Mouse (Mus musculus) kidney, adult 11 months (tissue): Measurements from ENCODE around the gene Pip4k2b.
A peak's percentile ranks its signal among the peaks of the same experiment; 100 is the strongest.
"Not testable (repeated sequence)": the region's sequence is repeated elsewhere in the genome, so short reads cannot be mapped to it uniquely, and the experiment has no call there.

Experiments used
- DNase-seq: peaks from one replicate; pipeline ENCODE4 v3.0.0; 2022

Pip4k2b gene

GRCm38 (mm10) chr11:97748496-97748895, 4.0 kb upstream of the Pip4k2b start:
- no peak for DNase-seq

- DNase-seq = no peak
Observed at GRCm38 (mm10) chr11:97747773-97748172, 3.3 kb upstream of the Pip4k2b start.

GRCm38 (mm10) chr11:97745331-97745721, 822 bp upstream of the Pip4k2b start:
- DNase-seq = no peak

- peak; percentile 99 for DNase-seq
Observed at GRCm38 (mm10) chr11:97744718-97745330, 320 bp upstream of the Pip4k2b start.

GRCm38 (mm10) chr11:97743423-97743822, 1.1 kb downstream of the Pip4k2b start:
- no peak for DNase-seq

- no peak for DNase-seq
Observed at GRCm38 (mm10) chr11:97742591-97742990, 1.9 kb downstream of the Pip4k2b start.

GRCm38 (mm10) chr11:97742157-97742556, 2.3 kb downstream of the Pip4k2b start:
- DNase-seq = no peak

GRCm38 (mm10) chr11:97740190-97740589, 4.3 kb downstream of the Pip4k2b start:
- DNase-seq = no peak

- DNase-seq = no peak
Observed at GRCm38 (mm10) chr11:97739155-97739554, 5.3 kb downstream of the Pip4k2b start.

- DNase-seq = no peak
Observed at GRCm38 (mm10) chr11:97738703-97739102, 5.8 kb downstream of the Pip4k2b start.

GRCm38 (mm10) chr11:97737600-97737999, 6.9 kb downstream of the Pip4k2b start:
- no peak for DNase-seq

GRCm38 (mm10) chr11:97736645-97737044, 7.9 kb downstream of the Pip4k2b start:
- DNase-seq = no peak

- not testable (repeated sequence) for DNase-seq
Observed at GRCm38 (mm10) chr11:97734810-97735209, 9.7 kb downstream of the Pip4k2b start.

GRCm38 (mm10) chr11:97733689-97734088, 10.8 kb downstream of the Pip4k2b start:
- DNase-seq = no peak

- DNase-seq = no peak
Observed at GRCm38 (mm10) chr11:97728730-97729129, 15.8 kb downstream of the Pip4k2b start.

- DNase-seq = no peak
Observed at GRCm38 (mm10) chr11:97728311-97728710, 16.2 kb downstream of the Pip4k2b start.

- no peak for DNase-seq
Observed at GRCm38 (mm10) chr11:97723709-97724108, 20.8 kb downstream of the Pip4k2b start.

- DNase-seq = no peak
Observed at GRCm38 (mm10) chr11:97721338-97721737, 23.2 kb downstream of the Pip4k2b start.

GRCm38 (mm10) chr11:97719041-97719440, 25.5 kb downstream of the Pip4k2b start:
- DNase-seq = no peak

GRCm38 (mm10) chr11:97718281-97718860, 26.1 kb downstream of the Pip4k2b start:
- DNase-seq = no peak

- no peak for DNase-seq
Observed at GRCm38 (mm10) chr11:97717369-97718280, 26.9 kb downstream of the Pip4k2b start.

GRCm38 (mm10) chr11:97716021-97716420, 28.5 kb downstream of the Pip4k2b start:
- DNase-seq = no peak
